Comparison of ENCODE assay signal across 12 mouse cellular contexts in genomic region chr14:109760892-109761291, GRCm38 (mm10).
"Had no signal": no experiment of that assay in that cellular context is flagged by ENCODE, and none has a peak within 500 bp of the region (broad histone marks: within the 10 kb centered on the region; RNA-seq: fewer than 3 reads in every experiment).

No protein-coding gene starts in this region.

- H3K36me3 ChIP-seq: kidney, embryonic 15.5 days; limb, embryonic 13.5 days; midbrain, embryonic 15.5 days; stomach, embryonic 15.5 days had no signal

- H3K4me2 ChIP-seq: kidney, embryonic 15.5 days; limb, embryonic 13.5 days; midbrain, embryonic 15.5 days; stomach, embryonic 15.5 days had no signal

- DNase-seq: kidney, adult 2 months; kidney, postnatal 14 days; left cerebral cortex, postnatal 4 days; lung, adult 18-20 months; right cerebral cortex, postnatal 14 days; thymus, adult 2 months; thymus, postnatal 25 days had no signal

- H3K9me3 ChIP-seq: kidney, embryonic 15.5 days; limb, embryonic 13.5 days; midbrain, embryonic 15.5 days; stomach, embryonic 15.5 days had no signal

- H3K27ac ChIP-seq: kidney, embryonic 15.5 days; limb, embryonic 13.5 days; liver, embryonic 14.5 days; midbrain, embryonic 15.5 days; stomach, embryonic 15.5 days had no signal

- H3K27me3 ChIP-seq: kidney, embryonic 15.5 days; limb, embryonic 13.5 days; midbrain, embryonic 15.5 days; stomach, embryonic 15.5 days had no signal

- H3K4me1 ChIP-seq: kidney, embryonic 15.5 days; limb, embryonic 13.5 days; midbrain, embryonic 15.5 days; stomach, embryonic 15.5 days had no signal

- H3K9ac ChIP-seq: kidney, embryonic 15.5 days; limb, embryonic 13.5 days; liver, embryonic 14.5 days; midbrain, embryonic 15.5 days; stomach, embryonic 15.5 days had no signal

- ATAC-seq: midbrain, embryonic 15.5 days had no signal

- H3K4me3 ChIP-seq: kidney, embryonic 15.5 days; limb, embryonic 13.5 days; midbrain, embryonic 15.5 days; stomach, embryonic 15.5 days had no signal
